Mouse (Mus musculus): ENCODE measurements around the gene Dnajc17.

DNA sequence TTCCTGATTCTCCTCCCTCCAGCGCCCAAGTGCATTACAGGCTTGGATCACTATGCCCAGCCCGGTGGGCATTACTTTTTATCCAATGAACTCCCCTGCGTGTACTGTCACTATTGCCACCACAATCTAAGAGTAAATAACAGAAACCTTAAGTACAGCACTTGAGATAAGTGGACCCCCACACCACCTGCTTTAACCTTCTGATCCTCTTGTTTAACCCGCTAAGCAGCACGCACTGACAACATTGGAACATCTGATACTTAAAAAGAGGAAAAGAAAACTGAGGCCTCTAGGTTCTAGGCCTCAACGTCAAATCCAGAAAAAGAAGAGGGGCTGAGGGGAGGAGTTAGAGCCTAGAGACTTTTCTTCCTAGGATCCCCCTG, 643 bp downstream of the Dnajc17 start:
- TF ChIP-seq EP300 (IDR thresholded peaks at IDR 0.05; ENCODE audit: low read depth) (no peak), CTCF (IDR thresholded peaks at IDR 0.05; ENCODE audit: low read depth) (no peak)

Data from liver, postnatal 0 days (tissue).